23 mouse cellular contexts compared by ENCODE assay signal in genomic region chr2:122241935-122242334, GRCm38 (mm10). TPM values are rescaled to one million over a fixed set of nuclear protein-coding genes. Genes with fewer than 3 reads are reported as not detected.
DNase-seq lines count a peak whose midpoint lies in the region; ATAC-seq and TF ChIP-seq lines count a peak whose summit lies in the region.
"Had no signal": no experiment of that assay in that cellular context is flagged by ENCODE, and none has a peak within 500 bp of the region (broad histone marks: within the 10 kb centered on the region; RNA-seq: fewer than 3 reads in every experiment).

No protein-coding gene starts in this region.

- H3K27ac ChIP-seq in kidney, embryonic 14.5 days (ENCODE audit: low read depth, low read length): no peak overlapping the region
- 0 out of 2 replicates have a peak overlapping the region, but pooled peaks have one; percentile 22 for H3K27ac ChIP-seq in intestine, embryonic 15.5 days
- peak overlapping the region; percentile 83 for H3K27ac ChIP-seq in small intestine, adult 2 months (ENCODE audit: insufficient read depth, low read depth, low read length)
- no peak overlapping the region for H3K27ac ChIP-seq in forebrain, embryonic 10.5 days
- H3K27ac ChIP-seq: embryonic facial prominence, embryonic 13.5 days; heart, embryonic 13.5 days; midbrain, embryonic 10.5 days; neural tube, embryonic 15.5 days had no signal

- DNase-seq in kidney, adult 11 months: peak; percentile 74
- peak; percentile 20 for DNase-seq in liver
- DNase-seq in layer of hippocampus, adult 18-20 months (ENCODE audit: low spot score in 2 of 2): no peak
- DNase-seq in adrenal gland, postnatal 36 days: no peak
- no peak for DNase-seq in forebrain, embryonic 10.5 days (ENCODE audit: extremely low spot score, low spot score)
- DNase-seq: cerebellum, adult 2 months; heart, postnatal 4 days; lung, embryonic 14.5 days; right cerebral cortex, postnatal 4 days; thymus, postnatal 4 days had no signal

- H3K4me2 ChIP-seq in kidney, embryonic 14.5 days (replicated peaks; ENCODE audit: low read depth, low read length): no peak overlapping the region
- H3K4me2 ChIP-seq in intestine, embryonic 15.5 days (replicated peaks): no peak overlapping the region
- H3K4me2 ChIP-seq: embryonic facial prominence, embryonic 13.5 days; heart, embryonic 13.5 days; lung, embryonic 14.5 days; neural tube, embryonic 15.5 days had no signal

- TF ChIP-seq POLR2A in small intestine, adult 2 months (IDR thresholded peaks at IDR 0.05; ENCODE audit: low read depth, low read length): no peak

- H3K9me3 ChIP-seq in kidney, embryonic 14.5 days (ENCODE audit: control insufficient read depth, low read length): no peaks in the 10 kb centered on the region
- H3K9me3 ChIP-seq in intestine, embryonic 15.5 days: no peaks in the 10 kb centered on the region
- no peaks in the 10 kb centered on the region for H3K9me3 ChIP-seq in forebrain, embryonic 10.5 days
- H3K9me3 ChIP-seq: embryonic facial prominence, embryonic 13.5 days; heart, embryonic 13.5 days; midbrain, embryonic 10.5 days; neural tube, embryonic 15.5 days had no signal

- WGBS in kidney, embryonic 14.5 days: 68% methylated on average over 6 of the region's 6 CpGs
- WGBS in intestine, embryonic 15.5 days: 45% methylated on average over 6 of the region's 6 CpGs
- 18% methylated on average over 6 of the region's 6 CpGs for WGBS in small intestine, adult 2 months
- 78% methylated on average over 6 of the region's 6 CpGs for WGBS in forebrain, embryonic 10.5 days

- 0 out of 2 replicates have a peak, but pooled peaks cover 4% of the 10 kb centered on the region for H3K4me1 ChIP-seq in kidney, embryonic 14.5 days (ENCODE audit: control insufficient read depth, insufficient read depth, low read length)
- 0 out of 2 replicates have a peak, but pooled peaks cover 2% of the 10 kb centered on the region for H3K4me1 ChIP-seq in intestine, embryonic 15.5 days (replicated peaks)
- peaks cover 25% of the 10 kb centered on the region; the same call in 1 of the 2 replicates for H3K4me1 ChIP-seq in small intestine, adult 2 months (ENCODE audit: control insufficient read depth, insufficient read depth, insufficient read length, low read length)
- peaks cover 5% of the 10 kb centered on the region for H3K4me1 ChIP-seq in forebrain, embryonic 10.5 days
- H3K4me1 ChIP-seq: midbrain, embryonic 10.5 days had no signal

- ATAC-seq in kidney, embryonic 14.5 days (ENCODE audit: low FRiP score, low TSS enrichment): no peak
- ATAC-seq in intestine, embryonic 15.5 days: peak; percentile 86
- ATAC-seq: Patski had no signal

- TF ChIP-seq CTCF in small intestine, adult 2 months (IDR thresholded peaks at IDR 0.05; ENCODE audit: extremely low read depth, insufficient read length, insufficient replicate concordance, low read depth, low read length): no peak

- H3K4me3 ChIP-seq in kidney, embryonic 14.5 days (ENCODE audit: low read length): no peak overlapping the region
- H3K4me3 ChIP-seq in intestine, embryonic 15.5 days (replicated peaks): no peak overlapping the region
- H3K4me3 ChIP-seq in small intestine, adult 2 months (ENCODE audit: low read depth, low read length): no peak overlapping the region
- H3K4me3 ChIP-seq in forebrain, embryonic 10.5 days: no peak overlapping the region
- H3K4me3 ChIP-seq: embryonic facial prominence, embryonic 13.5 days; heart, embryonic 13.5 days; midbrain, embryonic 10.5 days; neural tube, embryonic 15.5 days had no signal

- no peaks in the 10 kb centered on the region for H3K36me3 ChIP-seq in kidney, embryonic 14.5 days (ENCODE audit: control insufficient read depth, insufficient read depth, low read length)
- H3K36me3 ChIP-seq in intestine, embryonic 15.5 days: no peaks in the 10 kb centered on the region
- H3K36me3 ChIP-seq in small intestine, adult 2 months (ENCODE audit: control insufficient read depth, insufficient read depth, low read length): peaks cover 14% of the 10 kb centered on the region
- H3K36me3 ChIP-seq in forebrain, embryonic 10.5 days (replicated peaks): no peaks in the 10 kb centered on the region; the same call in 1 of the 2 replicates
- H3K36me3 ChIP-seq: embryonic facial prominence, embryonic 13.5 days; midbrain, embryonic 10.5 days had no signal

- H3K9ac ChIP-seq in kidney, embryonic 14.5 days (ENCODE audit: low read depth, low read length): no peak overlapping the region
- H3K9ac ChIP-seq in intestine, embryonic 15.5 days: no peak overlapping the region
- H3K9ac ChIP-seq: embryonic facial prominence, embryonic 13.5 days; heart, embryonic 13.5 days; lung, embryonic 14.5 days; neural tube, embryonic 15.5 days had no signal

- no peaks in the 10 kb centered on the region for H3K27me3 ChIP-seq in kidney, embryonic 14.5 days (ENCODE audit: control insufficient read depth, insufficient read depth, low read length)
- H3K27me3 ChIP-seq in intestine, embryonic 15.5 days (replicated peaks): no peaks in the 10 kb centered on the region
- no peaks in the 10 kb centered on the region for H3K27me3 ChIP-seq in small intestine, adult 2 months (ENCODE audit: control insufficient read depth, insufficient read depth, low read length)
- no peaks in the 10 kb centered on the region for H3K27me3 ChIP-seq in forebrain, embryonic 10.5 days (ENCODE audit: poor library complexity, severe bottlenecking)
- H3K27me3 ChIP-seq: embryonic facial prominence, embryonic 13.5 days; heart, embryonic 13.5 days; neural tube, embryonic 15.5 days; Patski had no signal

RNA-seq across cellular contexts. Expression of gene Sord, which starts 7.4 kb away (rescaled TPM):
- polyA plus RNA-seq in kidney, embryonic 14.5 days (2014; fragmentation: Nextera tagmentation; extraction: Ambion mirVana): 13.6 and 24.0 TPM in 2 replicates
- 68.1 and 68.6 TPM in 2 replicates for polyA plus RNA-seq in intestine, embryonic 15.5 days (2015; fragmentation: Nextera tagmentation; extraction: Ambion mirVana)
- polyA plus RNA-seq in small intestine, adult 2 months (2012; rRNA removed): 16.1 and 71.5 TPM in 2 replicates
- 10 to 100 TPM; 20.2 to 20.9 TPM for total RNA-seq in layer of hippocampus, adult 18-20 months (2021)
- total RNA-seq in adrenal gland, postnatal 36 days (2021): 10 to 100 TPM; 75.8 to 96.2 TPM
- polyA plus RNA-seq in forebrain, embryonic 10.5 days (2016; fragmentation: Nextera tagmentation; extraction: Ambion mirVana): 30.7 and 30.9 TPM in 2 replicates

RNA-seq across cellular contexts. Expression of gene Terb2, which starts 55.9 kb away (rescaled TPM):
- polyA plus RNA-seq in kidney, embryonic 14.5 days (2014; fragmentation: Nextera tagmentation; extraction: Ambion mirVana): not detected in 2 replicates
- polyA plus RNA-seq in intestine, embryonic 15.5 days (2015; fragmentation: Nextera tagmentation; extraction: Ambion mirVana): not detected in 2 replicates
- polyA plus RNA-seq in small intestine, adult 2 months (2012; rRNA removed): not detected in 2 replicates
- total RNA-seq in layer of hippocampus, adult 18-20 months (2021): not detected
- not detected for total RNA-seq in adrenal gland, postnatal 36 days (2021)
- polyA plus RNA-seq in forebrain, embryonic 10.5 days (2016; fragmentation: Nextera tagmentation; extraction: Ambion mirVana): not detected in 2 replicates
- total RNA-seq: adrenal gland, adult 18-20 months; common myeloid progenitor, adult 5-6 weeks; gastrocnemius, postnatal 4 days; heart, postnatal 4 days; layer of hippocampus, postnatal 25 days; left cerebral cortex, postnatal 25 days had no signal
- polyA plus RNA-seq: cerebellum, adult 2 months; embryonic facial prominence, embryonic 13.5 days; heart, embryonic 13.5 days; lung, embryonic 14.5 days; midbrain, embryonic 10.5 days; neural tube, embryonic 15.5 days; Patski had no signal

RNA-seq across cellular contexts. Expression of gene Patl2, which starts 55.9 kb away (rescaled TPM):
- not detected in 2 replicates for polyA plus RNA-seq in kidney, embryonic 14.5 days (2014; fragmentation: Nextera tagmentation; extraction: Ambion mirVana)
- not detected in 2 replicates for polyA plus RNA-seq in intestine, embryonic 15.5 days (2015; fragmentation: Nextera tagmentation; extraction: Ambion mirVana)
- not detected in 2 replicates for polyA plus RNA-seq in small intestine, adult 2 months (2012; rRNA removed)
- not detected for total RNA-seq in layer of hippocampus, adult 18-20 months (2021)
- not detected for total RNA-seq in adrenal gland, postnatal 36 days (2021)
- polyA plus RNA-seq in forebrain, embryonic 10.5 days (2016; fragmentation: Nextera tagmentation; extraction: Ambion mirVana): not detected in 2 replicates
- total RNA-seq: adrenal gland, adult 18-20 months; common myeloid progenitor, adult 5-6 weeks; gastrocnemius, postnatal 4 days; heart, postnatal 4 days; layer of hippocampus, postnatal 25 days; left cerebral cortex, postnatal 25 days had no signal
- polyA plus RNA-seq: embryonic facial prominence, embryonic 13.5 days; heart, embryonic 13.5 days; lung, embryonic 14.5 days; midbrain, embryonic 10.5 days; neural tube, embryonic 15.5 days had no signal

RNA-seq across cellular contexts. Expression of gene Duox2, which starts 56.3 kb away (rescaled TPM):
- 0.05 TPM in 1 of 2 replicates, not detected in the other for polyA plus RNA-seq in kidney, embryonic 14.5 days (2014; fragmentation: Nextera tagmentation; extraction: Ambion mirVana)
- 0.08 TPM in 1 of 2 replicates, not detected in the other for polyA plus RNA-seq in intestine, embryonic 15.5 days (2015; fragmentation: Nextera tagmentation; extraction: Ambion mirVana)
- polyA plus RNA-seq in small intestine, adult 2 months (2012; rRNA removed): 13.5 and 133 TPM in 2 replicates
- total RNA-seq in layer of hippocampus, adult 18-20 months (2021): under 1 TPM in 1 of 2 experiments, not detected in 1; 0.07 TPM
- under 1 TPM in 1 of 2 experiments, not detected in 1; 0.13 TPM for total RNA-seq in adrenal gland, postnatal 36 days (2021)
- polyA plus RNA-seq in forebrain, embryonic 10.5 days (2016; fragmentation: Nextera tagmentation; extraction: Ambion mirVana): not detected in 2 replicates
- total RNA-seq: common myeloid progenitor, adult 5-6 weeks had no signal
- polyA plus RNA-seq: midbrain, embryonic 10.5 days had no signal

RNA-seq across cellular contexts. Expression of gene Duoxa2, which starts 56.8 kb away (rescaled TPM):
- 0.22 TPM in 1 of 2 replicates, not detected in the other for polyA plus RNA-seq in kidney, embryonic 14.5 days (2014; fragmentation: Nextera tagmentation; extraction: Ambion mirVana)
- 0.14 and 0.25 TPM in 2 replicates for polyA plus RNA-seq in intestine, embryonic 15.5 days (2015; fragmentation: Nextera tagmentation; extraction: Ambion mirVana)
- polyA plus RNA-seq in small intestine, adult 2 months (2012; rRNA removed): 33.7 and 324 TPM in 2 replicates
- total RNA-seq in layer of hippocampus, adult 18-20 months (2021): not detected
- total RNA-seq in adrenal gland, postnatal 36 days (2021): not detected
- not detected in 2 replicates for polyA plus RNA-seq in forebrain, embryonic 10.5 days (2016; fragmentation: Nextera tagmentation; extraction: Ambion mirVana)
- total RNA-seq: adrenal gland, adult 18-20 months; common myeloid progenitor, adult 5-6 weeks; gastrocnemius, postnatal 4 days; layer of hippocampus, postnatal 25 days; left cerebral cortex, postnatal 25 days had no signal
- polyA plus RNA-seq: cerebellum, adult 2 months; embryonic facial prominence, embryonic 13.5 days; heart, embryonic 13.5 days; lung, embryonic 14.5 days; midbrain, embryonic 10.5 days; Patski had no signal

Comparison
In these comparisons a context has a peak if more than half of its experiments do, and no peak if none do; other contexts are left out.
1. DNase-seq: peak in kidney, adult 11 months (single experiment) and liver (single experiment); none in layer of hippocampus, adult 18-20 months (0 of 2), adrenal gland, postnatal 36 days (0 of 2) and forebrain, embryonic 10.5 days (single experiment).
2. H3K27ac ChIP-seq: peak in intestine, embryonic 15.5 days (single experiment) and small intestine, adult 2 months (single experiment); none in kidney, embryonic 14.5 days (single experiment) and forebrain, embryonic 10.5 days (single experiment).